Mouse (Mus musculus): ENCODE measurements around the gene Ddx28.

DNA sequence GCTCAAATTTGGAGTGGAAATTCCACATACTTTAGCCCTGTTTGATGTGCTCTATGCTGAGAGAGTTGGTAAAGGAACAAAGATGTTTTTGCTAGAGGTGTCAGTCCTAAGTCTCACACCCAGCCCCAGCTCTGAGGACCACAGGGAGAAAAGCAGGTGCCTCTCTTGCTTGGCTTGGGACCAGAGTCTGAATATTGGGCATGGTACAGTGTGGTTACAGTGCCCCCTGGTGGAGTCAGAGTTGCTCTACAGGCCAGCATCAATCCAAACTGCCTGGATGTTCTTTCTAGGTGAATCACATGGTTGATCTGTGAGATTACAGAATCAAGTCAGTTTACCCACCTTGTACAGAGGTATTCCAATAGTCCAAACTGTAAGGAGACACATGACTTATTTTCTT is 10.8 kb upstream of the Ddx28 start:
- TF ChIP-seq CTCF (IDR thresholded peaks at IDR 0.05; ENCODE audit: low read depth, low read length), result peak; percentile 92
- TF ChIP-seq TAL1 (conservative IDR thresholded peaks at IDR 0.05; ENCODE audit: low read depth, low read length), result no peak
- TF ChIP-seq GATA1 (IDR thresholded peaks at IDR 0.05; ENCODE audit: borderline replicate concordance, low read length), result no peak
- TF ChIP-seq POLR2AphosphoS5 (IDR thresholded peaks at IDR 0.05; ENCODE audit: insufficient replicate concordance, low read depth, low read length), result no peak

Data from G1E (cell line).